Mouse (Mus musculus) T-helper 2 cell (primary cell): ENCODE measurements around the gene Arhgap27.
"Not testable (repeated sequence)": the region's sequence is repeated elsewhere in the genome, so short reads cannot be mapped to it uniquely, and the experiment has no call there.

Experiments used
- in situ Hi-C: fragments of 300-600 bp; cut with MboI, MseI; formaldehyde crosslinking; loops from one replicate; pipeline ENCODE4 v1.15.1; 2025; ENCODE audit warnings: high pct_unique_total_duplicates

The Arhgap27 gene

GRCm38 (mm10) chr11:103307910-103308309, 55.6 kb downstream of the Arhgap27 start:
- in situ Hi-C loops, result no loop called here

DNA sequence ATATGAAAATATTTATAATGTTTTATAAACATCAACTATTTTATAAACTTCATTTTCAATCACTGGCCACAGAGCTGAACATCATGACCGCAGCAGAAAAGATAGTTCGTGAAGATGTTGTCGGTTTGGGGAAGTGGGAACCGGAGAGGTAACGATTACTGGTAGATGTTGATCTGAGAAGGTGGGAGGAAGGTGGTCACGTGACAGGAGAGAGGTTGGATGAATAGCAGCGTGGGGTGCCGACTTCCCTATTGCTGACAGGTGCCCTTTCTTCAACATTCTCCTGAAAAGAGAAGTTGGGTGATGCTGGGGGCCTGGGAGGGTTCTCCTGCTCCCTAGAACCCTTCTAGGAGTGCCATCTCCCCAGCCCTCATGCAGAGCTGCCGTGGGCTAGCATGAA, 59.0 kb downstream of the Arhgap27 start:
- in situ Hi-C loops, result no loop called here

DNA sequence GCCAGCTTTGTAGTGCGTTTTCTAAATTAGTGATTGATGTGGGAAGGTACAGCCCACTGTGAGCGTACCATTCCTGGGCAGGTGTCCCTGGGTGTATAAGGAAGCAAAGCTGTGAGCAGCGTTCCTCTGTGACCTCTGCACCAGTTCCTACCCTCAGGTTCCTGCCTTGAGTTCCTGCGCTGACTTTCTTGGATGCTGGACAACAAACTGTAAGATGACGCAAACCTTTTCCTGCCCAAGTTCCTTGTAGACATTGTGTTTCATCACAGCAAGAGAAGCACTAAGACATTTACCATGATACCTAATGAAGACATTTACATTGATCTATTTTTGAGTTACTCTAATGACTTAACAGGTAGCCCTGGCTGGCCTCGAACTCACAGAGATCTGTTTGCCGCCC, 68.7 kb downstream of the Arhgap27 start:
- in situ Hi-C loops, result no loop called here

- in situ Hi-C loops, result no loop called here
These were observed 69.4 kb downstream of the Arhgap27 start for GRCm38 (mm10) chr11:103294066-103294465.

DNA sequence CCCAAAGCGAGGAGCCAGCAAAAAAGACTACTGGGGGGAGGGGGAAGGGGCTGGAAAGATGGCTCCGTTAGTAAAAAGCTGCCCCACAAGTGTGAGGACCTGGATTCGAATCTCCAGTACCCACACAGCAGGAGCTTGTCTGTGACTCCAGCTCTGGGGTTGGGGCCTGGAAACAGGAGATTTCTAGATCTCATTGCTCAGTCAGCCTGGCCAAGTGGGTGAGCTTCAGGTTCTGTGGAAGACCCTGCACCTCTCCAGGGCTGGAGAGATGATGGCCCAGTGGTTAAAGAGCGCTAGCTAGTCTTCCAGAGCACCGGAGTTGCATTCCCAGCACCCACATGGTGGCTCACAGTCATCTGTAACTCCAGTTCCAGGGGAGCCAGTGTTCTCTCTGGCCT, 70.6 kb downstream of the Arhgap27 start:
- in situ Hi-C loops, result no loop called here

DNA sequence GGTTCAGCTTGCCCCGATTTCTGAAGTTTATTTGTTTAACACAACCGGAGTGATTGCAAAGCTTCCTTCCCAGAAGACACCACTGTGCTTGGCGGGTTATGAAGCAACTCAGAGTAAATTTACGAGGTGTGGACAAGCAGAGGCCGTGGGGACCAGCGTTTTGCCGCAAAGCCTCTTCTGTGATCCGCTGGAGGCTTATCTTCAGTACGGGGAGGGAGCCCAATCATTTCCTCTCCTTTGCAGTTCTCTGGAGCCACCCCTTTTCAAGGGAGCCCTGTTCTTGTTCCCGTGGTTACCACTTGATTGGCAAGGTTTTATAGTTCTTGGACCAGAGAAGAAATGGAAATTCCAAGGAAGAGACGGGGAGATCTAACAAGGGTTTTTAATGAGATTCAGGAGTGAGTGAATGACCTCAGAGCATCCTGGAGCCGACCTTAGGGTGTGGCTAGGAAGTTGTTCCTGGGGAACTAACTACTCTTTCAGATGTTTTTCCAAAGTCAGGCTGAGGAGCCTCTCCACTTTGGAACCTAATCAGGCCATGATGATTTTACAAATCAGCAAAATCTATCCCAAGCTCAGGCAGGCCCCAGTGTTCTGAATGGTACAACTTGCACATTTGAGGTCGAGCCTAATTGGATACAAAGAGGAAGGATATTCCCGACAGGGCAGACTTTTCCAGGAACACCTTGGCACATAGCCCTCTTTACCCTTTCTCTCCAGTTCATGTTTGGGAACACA, 71.2 kb downstream of the Arhgap27 start:
- in situ Hi-C loops, result no loop called here

GRCm38 (mm10) chr11:103290841-103291240, 72.7 kb downstream of the Arhgap27 start:
- in situ Hi-C loops, result not testable (repeated sequence)

DNA sequence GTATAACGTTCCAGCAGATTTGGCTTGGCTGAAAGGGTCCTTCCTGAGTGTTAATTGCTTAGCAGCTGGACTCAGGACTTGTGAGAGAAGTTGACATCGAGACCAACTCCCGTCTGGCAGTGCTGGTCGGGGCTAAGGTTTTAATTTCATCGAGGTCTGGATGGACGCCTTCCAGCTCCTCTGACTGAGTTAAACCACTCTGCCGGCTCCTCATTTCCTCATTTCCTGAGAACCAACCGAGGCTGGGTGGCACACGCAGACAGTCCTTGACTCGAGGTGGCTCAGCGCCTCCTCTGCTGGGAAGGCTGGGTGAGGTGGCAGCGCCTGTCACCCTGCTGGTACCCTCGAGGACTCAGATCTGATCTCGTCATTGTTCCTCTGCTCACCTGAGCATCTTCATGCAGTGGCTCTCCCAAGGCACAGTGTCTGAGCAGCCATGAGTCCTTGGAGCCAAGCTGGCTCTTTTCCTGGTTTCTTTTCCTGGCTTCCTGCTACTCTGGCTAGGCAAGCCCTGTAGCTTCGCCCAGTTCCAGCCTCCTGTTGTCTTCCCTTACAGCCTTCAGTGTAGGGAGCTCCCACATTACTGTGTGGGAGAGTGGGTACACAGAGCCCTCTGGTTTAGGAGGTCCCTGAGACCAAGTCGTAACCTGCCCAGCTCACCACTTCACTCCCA, 75.1 kb downstream of the Arhgap27 start:
- in situ Hi-C loops, result no loop called here

DNA sequence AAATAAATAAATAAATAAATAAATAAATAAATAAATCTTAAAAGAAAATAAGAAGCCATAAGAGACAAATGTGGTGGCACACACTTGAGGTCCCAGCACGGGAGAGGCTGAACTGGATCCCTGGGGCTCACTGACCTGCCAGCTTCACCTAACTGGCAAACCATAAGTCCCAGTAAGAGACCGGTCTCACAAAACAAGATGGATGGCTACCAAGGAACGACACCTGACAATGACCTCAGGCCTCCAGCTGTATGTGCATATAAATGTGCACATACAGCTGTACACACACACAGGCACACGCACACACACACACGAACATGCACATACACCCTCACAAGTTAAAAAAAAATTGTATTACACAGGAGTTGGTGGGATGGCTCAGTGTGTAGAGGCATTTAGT, 76.6 kb downstream of the Arhgap27 start:
- in situ Hi-C loops, result no loop called here

GRCm38 (mm10) chr11:103285951-103286350, 77.5 kb downstream of the Arhgap27 start:
- in situ Hi-C loops, result no loop called here

GRCm38 (mm10) chr11:103285276-103285675, 78.2 kb downstream of the Arhgap27 start:
- in situ Hi-C loops, result no loop called here

DNA sequence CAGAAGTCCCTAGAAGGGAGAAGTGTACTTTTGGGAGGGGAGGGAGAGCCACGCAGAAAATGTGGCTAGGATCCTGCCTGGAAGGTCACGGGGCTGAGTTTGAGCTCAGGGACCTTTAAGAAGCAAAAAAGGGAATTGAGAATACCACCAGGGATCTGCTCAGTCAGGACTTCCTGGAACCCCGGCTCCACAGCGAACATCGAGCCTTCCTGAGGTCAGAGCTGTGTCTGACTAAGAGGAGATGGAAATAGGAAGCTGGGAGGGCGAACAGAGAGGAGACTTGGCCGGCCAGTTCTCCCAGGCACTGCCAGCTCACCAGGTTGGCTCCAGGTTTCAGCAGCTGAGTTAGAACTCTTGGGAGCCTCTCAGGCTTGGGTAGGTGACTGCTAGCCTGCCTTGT, 81.7 kb downstream of the Arhgap27 start:
- in situ Hi-C loops, result no loop called here
